Mouse (Mus musculus): ENCODE results near the gene Mymk.

DNA sequence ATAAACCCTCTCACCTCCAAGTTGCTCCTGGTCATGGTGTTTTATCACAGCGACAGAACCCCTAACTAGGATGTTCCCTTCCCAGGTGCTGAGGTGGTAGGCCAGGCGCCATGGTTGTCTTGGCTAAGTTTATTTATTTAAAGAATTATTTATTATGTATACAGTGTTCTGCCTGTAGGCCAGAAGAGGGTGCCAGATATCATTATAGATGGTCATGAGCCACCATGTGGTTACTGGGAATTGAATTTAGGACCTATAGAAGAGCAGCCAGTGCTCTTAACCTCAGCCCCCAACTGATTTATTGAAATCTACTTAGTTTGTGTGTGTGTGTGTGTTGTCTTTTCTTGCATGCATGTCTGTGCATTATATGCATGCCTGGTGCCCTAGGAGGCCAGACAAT, 39.6 kb downstream of the Mymk start:
- TF ChIP-seq MAX (IDR thresholded peaks at IDR 0.05; ENCODE audit: low read depth) (no peak), POLR2A (IDR thresholded peaks at IDR 0.05; ENCODE audit: insufficient read length, low read depth) (no peak), CEBPB (IDR thresholded peaks at IDR 0.05; ENCODE audit: insufficient read depth, poor library complexity, severe bottlenecking) (no peak), MYOD1 (IDR thresholded peaks at IDR 0.05; ENCODE audit: control insufficient read depth in 1 of 3, insufficient read length in 2 of 3, low read depth in 2 of 3) (no peak), POLR2AphosphoS2 (IDR thresholded peaks at IDR 0.05; ENCODE audit: insufficient read length, low read depth) (no peak), TCF12 (IDR thresholded peaks at IDR 0.05; ENCODE audit: insufficient read depth, poor library complexity, severe bottlenecking) (no peak), USF1 (IDR thresholded peaks at IDR 0.05; ENCODE audit: low read depth) (no peak), E2F4 (IDR thresholded peaks at IDR 0.05; ENCODE audit: insufficient read depth) (no peak), TCF3 (IDR thresholded peaks at IDR 0.05; ENCODE audit: insufficient read length, low read depth) (no peak)
